Mouse (Mus musculus): ENCODE measurements around the gene Eya2. TPM values are rescaled to one million over a fixed set of nuclear protein-coding genes. Genes with fewer than 3 reads are reported as not detected.

Eya2 gene
- polyA plus RNA-seq, 1 experiment, result 0.12 TPM

DNA sequence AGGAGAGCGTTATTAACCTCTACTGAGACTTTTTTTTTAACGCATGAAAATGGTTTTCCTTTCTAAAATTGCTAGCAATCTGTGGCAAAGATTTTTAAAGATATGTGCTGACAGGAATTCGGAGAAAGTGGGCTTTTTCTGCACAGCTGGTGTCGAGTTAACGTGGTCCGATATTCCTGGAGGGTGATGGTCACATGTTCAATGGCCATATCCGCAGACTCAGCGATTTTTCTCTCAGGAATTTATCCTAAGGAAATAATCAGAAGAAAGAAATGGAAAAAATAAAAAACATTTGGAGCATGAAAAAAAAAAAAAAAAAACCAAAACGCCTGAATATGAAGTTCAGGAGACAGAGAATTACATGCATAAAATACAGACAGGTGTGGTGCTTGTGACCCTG is 27.0 kb upstream of the Eya2 start:
- Histone ChIP-seq H3ac (ENCODE audit: control insufficient read depth, insufficient read length) (no peak overlapping the region), H3K27me3 (ENCODE audit: control insufficient read depth, insufficient read depth, insufficient read length) (no peaks in the 10 kb centered on the region), H3K4me2 (ENCODE audit: low read depth) (no peak overlapping the region), H3K4me3 (no peak overlapping the region), H3K36me3 (ENCODE audit: control insufficient read depth, insufficient read depth) (no peaks in the 10 kb centered on the region), H3K79me2 (ENCODE audit: control insufficient read depth, insufficient read depth) (no peaks in the 10 kb centered on the region)
- no peak for TF ChIP-seq MAX (IDR thresholded peaks at IDR 0.05; ENCODE audit: low read depth)

DNA sequence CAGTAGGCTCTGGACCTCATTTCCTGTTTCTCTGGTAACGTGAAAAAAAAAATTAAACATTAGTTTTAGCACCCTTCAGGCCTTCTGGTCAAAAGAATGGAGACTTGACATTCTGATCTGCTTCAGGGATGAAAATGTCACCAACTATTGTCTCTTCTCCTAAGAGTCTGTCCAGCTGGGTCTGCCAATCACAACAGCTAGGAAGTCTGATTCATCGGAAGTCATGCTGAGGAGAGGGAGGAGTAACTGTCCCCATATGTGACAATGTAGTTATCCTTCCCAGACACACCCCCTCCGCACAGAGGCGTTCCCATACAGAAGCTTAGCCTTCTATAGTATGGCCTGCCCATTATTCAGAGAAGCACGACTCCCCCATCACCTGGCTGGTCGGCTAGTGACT is 25.9 kb upstream of the Eya2 start:
- Histone ChIP-seq H3K36me3 (ENCODE audit: control insufficient read depth, insufficient read depth) (no peaks in the 10 kb centered on the region), H3K27me3 (ENCODE audit: control insufficient read depth, insufficient read depth, insufficient read length) (no peaks in the 10 kb centered on the region), H3ac (ENCODE audit: control insufficient read depth, insufficient read length) (no peak overlapping the region), H3K4me3 (no peak overlapping the region), H3K4me2 (ENCODE audit: low read depth) (peak overlapping the region; percentile 28), H3K79me2 (ENCODE audit: control insufficient read depth, insufficient read depth) (no peaks in the 10 kb centered on the region)
- TF ChIP-seq REST (IDR thresholded peaks at IDR 0.05; ENCODE audit: insufficient read depth, insufficient read length) (no peak), MYOD1 (IDR thresholded peaks at IDR 0.05; ENCODE audit: control insufficient read depth in 1 of 3, insufficient read length in 2 of 3, low read depth in 2 of 3) (peak; percentile 2 to 90 (median 77))

DNA sequence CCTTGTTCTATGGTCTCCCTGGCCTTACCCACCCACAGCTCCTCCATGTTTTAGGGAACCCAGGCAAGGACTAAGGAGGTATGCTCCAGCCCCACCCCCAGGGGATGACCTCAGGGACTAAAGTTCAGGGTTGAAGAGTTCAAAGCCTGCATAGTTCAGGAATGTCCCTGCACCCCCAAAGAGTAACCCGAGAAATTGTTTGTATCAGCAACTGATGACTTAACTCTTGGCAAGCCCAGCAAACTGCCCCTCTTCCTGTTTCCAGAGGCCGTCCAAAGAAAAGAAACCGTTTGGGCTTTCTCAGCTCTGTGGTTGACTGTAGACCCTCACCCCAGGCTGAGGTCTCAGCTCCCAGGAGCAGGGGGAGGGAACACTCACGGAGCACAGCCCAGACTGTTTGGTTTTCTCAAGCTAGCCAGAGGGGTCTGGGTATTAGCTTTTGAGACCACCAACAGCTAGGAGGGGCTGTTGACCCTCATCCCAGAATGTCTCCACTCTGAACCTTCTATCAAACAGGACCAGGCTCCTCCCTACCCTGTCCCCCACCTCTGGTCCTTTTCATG is 23.5 kb upstream of the Eya2 start:
- Histone ChIP-seq H3K4me3 (no peak overlapping the region), H3K79me2 (ENCODE audit: control insufficient read depth, insufficient read depth) (no peaks in the 10 kb centered on the region), H3ac (ENCODE audit: control insufficient read depth, insufficient read length) (no peak overlapping the region), H3K36me3 (ENCODE audit: control insufficient read depth, insufficient read depth) (no peaks in the 10 kb centered on the region), H3K4me2 (ENCODE audit: low read depth) (no peak overlapping the region), H3K27me3 (ENCODE audit: control insufficient read depth, insufficient read depth, insufficient read length) (no peaks in the 10 kb centered on the region)
- TF ChIP-seq USF1 (IDR thresholded peaks at IDR 0.05; ENCODE audit: low read depth), result no peak
- no peak for TF ChIP-seq E2F4 (IDR thresholded peaks at IDR 0.05; ENCODE audit: insufficient read depth)
- TF ChIP-seq SRF (IDR thresholded peaks at IDR 0.05; ENCODE audit: control insufficient read depth, insufficient read length, low read depth), result no peak
- TF ChIP-seq MYOD1 (IDR thresholded peaks at IDR 0.05; ENCODE audit: control insufficient read depth in 1 of 3, insufficient read length in 2 of 3, low read depth in 2 of 3), result no peak
- no peak for TF ChIP-seq CEBPB (IDR thresholded peaks at IDR 0.05; ENCODE audit: insufficient read depth, poor library complexity, severe bottlenecking)
- no peak for TF ChIP-seq TCF3 (IDR thresholded peaks at IDR 0.05; ENCODE audit: insufficient read length, low read depth)
- TF ChIP-seq REST (IDR thresholded peaks at IDR 0.05; ENCODE audit: insufficient read depth, insufficient read length), result no peak
- TF ChIP-seq POLR2A (IDR thresholded peaks at IDR 0.05; ENCODE audit: insufficient read length, low read depth), result no peak
- no peak for TF ChIP-seq MAX (IDR thresholded peaks at IDR 0.05; ENCODE audit: low read depth)
- no peak for TF ChIP-seq MYOG (IDR thresholded peaks at IDR 0.05; ENCODE audit: control insufficient read depth in 1 of 3, insufficient read depth in 1 of 3, insufficient read length in 2 of 3, low read depth in 2 of 3)
- no peak for TF ChIP-seq TCF12 (IDR thresholded peaks at IDR 0.05; ENCODE audit: insufficient read depth, poor library complexity, severe bottlenecking)
- TF ChIP-seq POLR2AphosphoS2 (IDR thresholded peaks at IDR 0.05; ENCODE audit: insufficient read length, low read depth), result no peak

- Histone ChIP-seq H3K27me3 (ENCODE audit: control insufficient read depth, insufficient read depth, insufficient read length) (peaks cover 17% of the 10 kb centered on the region), H3K4me3 (no peak overlapping the region), H3ac (ENCODE audit: control insufficient read depth, insufficient read length) (no peak overlapping the region), H3K79me2 (ENCODE audit: control insufficient read depth, insufficient read depth) (no peaks in the 10 kb centered on the region), H3K36me3 (ENCODE audit: control insufficient read depth, insufficient read depth) (no peaks in the 10 kb centered on the region), H3K4me2 (ENCODE audit: low read depth) (no peak overlapping the region)
- no peak for TF ChIP-seq POLR2A (IDR thresholded peaks at IDR 0.05; ENCODE audit: insufficient read length, low read depth)
- TF ChIP-seq MAX (IDR thresholded peaks at IDR 0.05; ENCODE audit: low read depth), result no peak
- no peak for TF ChIP-seq MYOG (IDR thresholded peaks at IDR 0.05; ENCODE audit: control insufficient read depth in 1 of 3, insufficient read depth in 1 of 3, insufficient read length in 2 of 3, low read depth in 2 of 3)
- TF ChIP-seq TCF12 (IDR thresholded peaks at IDR 0.05; ENCODE audit: insufficient read depth, poor library complexity, severe bottlenecking), result no peak
- no peak for TF ChIP-seq POLR2AphosphoS2 (IDR thresholded peaks at IDR 0.05; ENCODE audit: insufficient read length, low read depth)
- no peak for TF ChIP-seq MYOD1 (IDR thresholded peaks at IDR 0.05; ENCODE audit: control insufficient read depth in 1 of 3, insufficient read length in 2 of 3, low read depth in 2 of 3)
- no peak for TF ChIP-seq USF1 (IDR thresholded peaks at IDR 0.05; ENCODE audit: low read depth)
- TF ChIP-seq REST (IDR thresholded peaks at IDR 0.05; ENCODE audit: insufficient read depth, insufficient read length), result no peak
- no peak for TF ChIP-seq CEBPB (IDR thresholded peaks at IDR 0.05; ENCODE audit: insufficient read depth, poor library complexity, severe bottlenecking)
Observed at GRCm38 (mm10) chr2:165583044-165583443, 11.8 kb upstream of the Eya2 start.

DNA sequence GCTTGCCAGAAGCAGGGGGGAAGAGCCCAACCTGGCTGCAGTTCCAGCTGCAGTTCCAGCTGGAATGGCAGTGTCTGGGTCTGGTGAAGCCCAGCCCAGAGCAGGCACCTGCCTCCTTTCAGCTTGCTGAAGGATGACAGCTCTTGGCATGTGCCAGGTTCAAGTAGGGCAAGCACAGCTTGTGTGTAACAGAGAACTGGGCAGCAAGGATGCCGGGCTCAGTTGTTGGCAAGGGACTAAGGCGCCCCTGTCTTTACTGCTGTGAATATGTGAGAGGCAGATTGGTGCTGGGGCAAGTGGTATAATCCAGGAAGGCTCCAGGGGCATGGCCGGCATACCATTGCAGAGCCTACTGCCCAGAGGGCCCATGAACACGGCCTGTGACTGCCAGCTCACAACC is 11.3 kb upstream of the Eya2 start:
- TF ChIP-seq REST (IDR thresholded peaks at IDR 0.05; ENCODE audit: insufficient read depth, insufficient read length) (no peak), USF1 (IDR thresholded peaks at IDR 0.05; ENCODE audit: low read depth) (no peak), SRF (IDR thresholded peaks at IDR 0.05; ENCODE audit: control insufficient read depth, insufficient read length, low read depth) (no peak), TCF3 (IDR thresholded peaks at IDR 0.05; ENCODE audit: insufficient read length, low read depth) (no peak), MYOG (IDR thresholded peaks at IDR 0.05; ENCODE audit: control insufficient read depth in 1 of 3, insufficient read depth in 1 of 3, insufficient read length in 2 of 3, low read depth in 2 of 3) (no peak), POLR2A (IDR thresholded peaks at IDR 0.05; ENCODE audit: insufficient read length, low read depth) (no peak), CEBPB (IDR thresholded peaks at IDR 0.05; ENCODE audit: insufficient read depth, poor library complexity, severe bottlenecking) (no peak), MAX (IDR thresholded peaks at IDR 0.05; ENCODE audit: low read depth) (no peak), E2F4 (IDR thresholded peaks at IDR 0.05; ENCODE audit: insufficient read depth) (no peak)

More for the DNA sequence above, 11.3 kb upstream of the Eya2 start:
- H3ac ChIP-seq (ENCODE audit: control insufficient read depth, insufficient read length), result no peak overlapping the region
- H3K36me3 ChIP-seq (ENCODE audit: control insufficient read depth, insufficient read depth), result no peaks in the 10 kb centered on the region
- H3K4me2 ChIP-seq (ENCODE audit: low read depth), result no peak overlapping the region
- peaks cover 21% of the 10 kb centered on the region for H3K27me3 ChIP-seq (ENCODE audit: control insufficient read depth, insufficient read depth, insufficient read length)
- no peak overlapping the region for H3K4me3 ChIP-seq
- no peaks in the 10 kb centered on the region for H3K79me2 ChIP-seq (ENCODE audit: control insufficient read depth, insufficient read depth)
